Mouse (Mus musculus) mouse trophoblast stem cell (cell line): ENCODE data around the gene Mettl23.
"Not testable (repeated sequence)": the region's sequence is repeated elsewhere in the genome, so short reads cannot be mapped to it uniquely, and the experiment has no call there.

Source experiments
- in situ Hi-C, 2 experiments: fragments of 300-500 bp; cut with MseI, MboI; formaldehyde crosslinking; loops; 2 replicates in 1 of 2; 3 replicates in 1 of 2; pipeline ENCODE4 v1.15.1; 2025

The Mettl23 gene

GRCm38 (mm10) chr11:116880839-116881238 lies 37.8 kb downstream of the Mettl23 start:
- in situ Hi-C loops: no loop called here

DNA sequence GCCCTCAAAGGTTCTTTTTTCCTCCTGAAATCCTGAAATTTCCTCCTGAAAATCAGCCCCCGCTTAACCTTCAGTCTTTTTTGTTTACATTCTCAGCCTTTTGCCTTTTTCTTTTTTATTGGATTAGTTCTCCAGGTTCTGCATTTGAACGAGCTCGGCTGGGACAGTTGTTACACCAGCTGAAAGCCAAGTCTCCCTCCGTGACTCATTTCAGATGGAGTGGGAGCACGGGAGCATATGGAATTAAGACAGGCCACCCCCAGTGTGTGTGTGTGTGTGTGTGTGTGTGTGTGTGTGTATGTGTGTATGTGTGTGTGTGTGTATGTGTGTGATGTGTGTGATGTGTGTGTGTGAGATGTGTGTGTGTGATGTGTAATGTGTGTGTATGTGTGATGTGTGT lies 38.4 kb downstream of the Mettl23 start:
- in situ Hi-C loops: no loop called here

GRCm38 (mm10) chr11:116882446-116882845 lies 39.4 kb downstream of the Mettl23 start:
- in situ Hi-C loops: no loop called here

GRCm38 (mm10) chr11:116884061-116884460 lies 41.0 kb downstream of the Mettl23 start:
- in situ Hi-C loops: no loop called here

DNA sequence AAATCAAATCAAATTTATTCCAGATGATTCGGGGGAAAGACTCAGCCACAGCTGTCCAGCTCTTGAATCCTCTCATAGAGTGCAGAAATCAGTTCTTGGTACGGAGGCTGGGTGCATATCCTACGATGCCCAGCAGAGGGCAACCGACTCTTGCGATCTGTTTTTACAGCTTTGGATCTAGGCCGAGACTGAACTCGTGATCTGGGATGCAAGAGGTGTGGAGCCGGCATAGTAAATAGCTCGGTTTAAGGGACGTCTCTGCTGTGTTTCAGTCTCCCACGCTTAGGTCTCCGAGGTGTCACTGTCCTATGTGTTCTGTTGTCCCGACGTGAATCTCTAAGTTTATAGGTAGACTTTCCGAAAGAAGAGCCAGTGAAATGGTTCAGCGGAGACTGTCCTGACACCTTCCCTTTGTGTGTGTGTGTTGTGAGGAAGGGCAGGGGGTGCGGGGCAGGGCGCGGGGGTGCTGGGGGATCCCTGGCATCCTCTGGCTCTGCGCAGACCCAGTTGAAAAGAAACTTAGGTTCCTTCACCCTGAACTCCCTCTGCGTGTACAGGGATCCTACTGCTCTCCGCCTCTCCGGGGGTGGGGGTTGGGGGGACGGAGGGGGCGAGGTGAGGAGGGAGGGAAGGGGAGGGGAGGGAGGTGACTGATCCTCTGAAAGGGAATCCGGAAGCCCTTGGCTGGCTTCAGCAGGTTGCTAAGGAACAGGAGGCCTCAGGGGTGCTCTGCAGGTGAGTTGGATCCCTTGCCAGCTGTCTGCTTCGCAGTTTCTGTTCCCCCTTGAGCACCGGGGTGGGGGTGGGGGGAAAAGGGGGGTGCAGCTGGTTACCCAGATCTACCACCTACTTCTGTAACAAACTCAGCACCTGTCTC lies 42.4 kb downstream of the Mettl23 start:
- in situ Hi-C loops: no loop called here

GRCm38 (mm10) chr11:116887136-116887535 lies 44.1 kb downstream of the Mettl23 start:
- in situ Hi-C loops: no loop called here

- in situ Hi-C loops: no loop called here
Observed at GRCm38 (mm10) chr11:116893532-116894442, 50.7 kb downstream of the Mettl23 start.

- in situ Hi-C loops: no loop called here
Observed at GRCm38 (mm10) chr11:116895402-116895801, 52.3 kb downstream of the Mettl23 start.

GRCm38 (mm10) chr11:116899247-116899646 lies 56.2 kb downstream of the Mettl23 start:
- in situ Hi-C loops: no loop called here

- in situ Hi-C loops: not testable (repeated sequence)
Observed at GRCm38 (mm10) chr11:116902588-116902987, 59.5 kb downstream of the Mettl23 start.
